Mouse (Mus musculus) CD4-positive, CD25-positive, alpha-beta regulatory T cell, adult 4 months (primary cell): ENCODE measurements around the gene Cxcr4. TPM values are rescaled to one million over a fixed set of nuclear protein-coding genes. Genes with fewer than 3 reads are reported as not detected.
"Not testable (repeated sequence)": the region's sequence is repeated elsewhere in the genome, so short reads cannot be mapped to it uniquely, and the experiment has no call there.

Experiments used
- ATAC-seq: one replicate; pipeline ENCODE4 v1.8.0; 2017
- polyA plus RNA-seq, 2 experiments: library from polyadenylated mRNA; unstranded; fragments of 100-300 nt; shearing (Covaris generic); gene quantifications; one replicate each; pipeline ENCODE4 v1.2.1; 2017

Cxcr4 gene
- polyA plus RNA-seq, 2 experiments from 2014 or later, result 5.6 to 29.9 TPM

GRCm38 (mm10) chr1:128597209-128597782 lies 5.2 kb upstream of the Cxcr4 start:
- no peak for ATAC-seq

GRCm38 (mm10) chr1:128595528-128595927 lies 3.4 kb upstream of the Cxcr4 start:
- ATAC-seq, result no peak

GRCm38 (mm10) chr1:128595105-128595420 lies 3.0 kb upstream of the Cxcr4 start:
- ATAC-seq, result no peak

- ATAC-seq, result no peak
Observed at GRCm38 (mm10) chr1:128594353-128595104, 2.4 kb upstream of the Cxcr4 start.

- ATAC-seq, result peak; percentile 7
Observed at GRCm38 (mm10) chr1:128592961-128593501, 938 bp upstream of the Cxcr4 start.

GRCm38 (mm10) chr1:128591721-128592210 lies 327 bp downstream of the Cxcr4 start:
- peak; percentile 8 for ATAC-seq

GRCm38 (mm10) chr1:128590816-128591720 lies 1.0 kb downstream of the Cxcr4 start:
- ATAC-seq, result peak; percentile 67

GRCm38 (mm10) chr1:128590011-128590410 lies 2.1 kb downstream of the Cxcr4 start:
- ATAC-seq, result no peak

GRCm38 (mm10) chr1:128589488-128589887 lies 2.6 kb downstream of the Cxcr4 start:
- ATAC-seq, result no peak

- ATAC-seq, result no peak
Observed at GRCm38 (mm10) chr1:128588337-128588736, 3.8 kb downstream of the Cxcr4 start.

- no peak for ATAC-seq
Observed at GRCm38 (mm10) chr1:128586928-128587780, 4.9 kb downstream of the Cxcr4 start.

- no peak for ATAC-seq
Observed at GRCm38 (mm10) chr1:128586162-128586927, 5.7 kb downstream of the Cxcr4 start.

- ATAC-seq, result no peak
Observed at GRCm38 (mm10) chr1:128585396-128586161, 6.5 kb downstream of the Cxcr4 start.

GRCm38 (mm10) chr1:128584716-128585115 lies 7.4 kb downstream of the Cxcr4 start:
- not testable (repeated sequence) for ATAC-seq

GRCm38 (mm10) chr1:128583279-128583872 lies 8.7 kb downstream of the Cxcr4 start:
- ATAC-seq, result no peak

GRCm38 (mm10) chr1:128580321-128580720 lies 11.8 kb downstream of the Cxcr4 start:
- no peak for ATAC-seq

- no peak for ATAC-seq
Observed at GRCm38 (mm10) chr1:128578454-128578853, 13.6 kb downstream of the Cxcr4 start.

GRCm38 (mm10) chr1:128575096-128575495 lies 17.0 kb downstream of the Cxcr4 start:
- no peak for ATAC-seq

GRCm38 (mm10) chr1:128571033-128571432 lies 21.1 kb downstream of the Cxcr4 start:
- no peak for ATAC-seq
